Mouse (Mus musculus) limb, embryonic 15.5 days (tissue): ENCODE measurements around the gene Gm20388. TPM values are rescaled to one million over a fixed set of nuclear protein-coding genes. Genes with fewer than 3 reads are reported as not detected.

Source experiments
- ATAC-seq: fragments of 200-750 bp; cut with Nextera tagmentation; 2 replicates; pipeline ENCODE4 v1.8.0; 2017; ENCODE audit warnings: low read depth, moderate TSS enrichment; ENCODE audit not compliant: insufficient number of reproducible peaks, low FRiP score, low TSS enrichment
- H3K27ac ChIP-seq: fragments of 300-500 bp; sonication (generic); 2 replicates; pipeline ENCODE4 v1.5.1; 2015; ENCODE audit warnings: moderate library complexity, mild to moderate bottlenecking, inconsistent platforms
- H3K27me3 ChIP-seq: fragments of 300-500 bp; sonication (generic); 2 replicates; pipeline ENCODE4 v1.6.1; 2015; ENCODE audit warnings: inconsistent platforms
- H3K36me3 ChIP-seq: fragments of 300-500 bp; sonication (generic); 2 replicates; pipeline ENCODE4 v1.6.1; 2015; ENCODE audit warnings: inconsistent platforms
- H3K4me1 ChIP-seq: fragments of 300-500 bp; sonication (generic); 2 replicates; pipeline ENCODE4 v1.6.1; 2015; ENCODE audit warnings: inconsistent platforms
- H3K4me2 ChIP-seq: fragments of 300-500 bp; sonication (generic); 2 replicates; pipeline ENCODE4 v1.6.1; 2015; ENCODE audit warnings: mild to moderate bottlenecking, inconsistent platforms
- H3K4me3 ChIP-seq: fragments of 300-500 bp; sonication (generic); 2 replicates; pipeline ENCODE4 v1.5.1; 2015; ENCODE audit warnings: mild to moderate bottlenecking, inconsistent platforms
- H3K9ac ChIP-seq: fragments of 300-500 bp; sonication (generic); 2 replicates; pipeline ENCODE4 v1.6.1; 2015; ENCODE audit warnings: inconsistent platforms
- H3K9me3 ChIP-seq: fragments of 300-500 bp; sonication (generic); 2 replicates; pipeline ENCODE4 v1.6.1; 2016; ENCODE audit warnings: inconsistent platforms
- WGBS: fragments of 180-500 bp; shearing (Covaris S2); methylation state at CpG from one replicate; pipeline ENCODE4 v1.1.7; 2015; 5-methylcytosine and 5-hydroxymethylcytosine counted together
- polyA plus RNA-seq: library from polyadenylated mRNA; unstranded; fragments of >200 nt; fragmentation: Nextera tagmentation; extraction: Ambion mirVana; gene quantifications from 2 replicates; pipeline ENCODE4 v1.2.1, GENCODE M21; 2015

Gm20388 gene
- polyA plus RNA-seq, 1 experiment from 2014 or later: 4.9 TPM

GRCm38 (mm10) chr8:121079201-121079600 lies 1168.6 kb downstream of the Gm20388 start:
- ATAC-seq: no peak
- no peaks in the 10 kb centered on the region for H3K9me3 ChIP-seq
- no peak overlapping the region for H3K4me2 ChIP-seq
- peaks cover 99% of the 10 kb centered on the region for H3K27me3 ChIP-seq
- no peak overlapping the region for H3K9ac ChIP-seq
- no peak overlapping the region for H3K4me3 ChIP-seq
- peaks cover 26% of the 10 kb centered on the region for H3K4me1 ChIP-seq
- WGBS: 3% methylated on average over 7 of the region's 7 CpGs
- H3K27ac ChIP-seq: no peak overlapping the region
- no peaks in the 10 kb centered on the region for H3K36me3 ChIP-seq

- H3K27me3 ChIP-seq: peaks cover 99% of the 10 kb centered on the region
- H3K9ac ChIP-seq: no peak overlapping the region
- no peaks in the 10 kb centered on the region for H3K36me3 ChIP-seq
- H3K4me3 ChIP-seq: no peak overlapping the region
- ATAC-seq: no peak
- H3K4me1 ChIP-seq: peaks cover 33% of the 10 kb centered on the region
- no peak overlapping the region for H3K4me2 ChIP-seq
- no peak overlapping the region for H3K27ac ChIP-seq
- WGBS: 5% methylated on average over 12 of the region's 12 CpGs
- no peaks in the 10 kb centered on the region for H3K9me3 ChIP-seq
These were observed 1169.3 kb downstream of the Gm20388 start for GRCm38 (mm10) chr8:121079944-121080343.

DNA sequence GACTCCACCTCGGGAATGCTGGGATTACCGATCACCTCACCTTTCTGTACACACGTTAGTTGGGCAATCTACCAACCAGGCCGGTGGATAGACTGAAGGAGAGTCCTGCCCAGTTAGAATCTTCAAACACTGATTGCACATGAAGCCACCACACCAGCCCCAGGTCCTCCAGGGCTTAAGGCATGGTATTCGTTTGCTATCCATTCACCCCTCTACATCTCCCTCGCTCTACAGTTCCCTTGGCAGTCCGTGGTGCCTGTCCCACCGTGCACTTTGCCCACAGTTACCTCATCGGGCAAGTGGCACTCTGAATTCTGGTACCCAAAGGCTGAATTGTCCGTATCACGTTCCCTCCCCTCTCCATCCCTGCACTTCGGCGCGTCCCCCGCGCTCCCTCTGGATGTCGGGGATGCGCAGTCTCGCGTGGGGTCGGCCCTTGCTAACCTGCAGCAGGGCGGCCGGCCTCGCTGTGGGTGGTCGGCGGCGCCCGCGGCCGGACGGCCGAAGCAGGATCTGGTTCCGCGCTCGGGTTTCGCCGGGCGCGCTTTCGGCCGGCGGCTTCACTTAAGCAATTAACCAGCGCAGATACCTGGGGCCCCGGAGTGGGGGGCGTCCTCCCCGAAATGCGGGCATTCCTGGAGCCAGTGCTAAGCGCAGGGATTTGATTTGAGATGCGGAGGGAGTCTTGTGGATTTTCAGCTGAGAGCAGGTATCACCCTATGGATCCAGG lies 1169.9 kb downstream of the Gm20388 start:
- H3K9me3 ChIP-seq: no peaks in the 10 kb centered on the region
- under 1% methylated on average over 49 of the region's 49 CpGs for WGBS
- no peak overlapping the region for H3K27ac ChIP-seq
- H3K9ac ChIP-seq: no peak overlapping the region
- H3K4me1 ChIP-seq: peaks cover 36% of the 10 kb centered on the region
- no peak overlapping the region for H3K4me2 ChIP-seq
- no peaks in the 10 kb centered on the region for H3K36me3 ChIP-seq
- no peak overlapping the region; the same call in 1 of the 2 replicates for H3K4me3 ChIP-seq
- ATAC-seq: no peak
- peaks cover 99% of the 10 kb centered on the region for H3K27me3 ChIP-seq

- H3K4me2 ChIP-seq: no peak overlapping the region
- peaks cover 99% of the 10 kb centered on the region for H3K27me3 ChIP-seq
- no peak overlapping the region for H3K4me3 ChIP-seq
- ATAC-seq: no peak
- H3K27ac ChIP-seq: no peak overlapping the region
- H3K9me3 ChIP-seq: no peaks in the 10 kb centered on the region
- H3K36me3 ChIP-seq: no peaks in the 10 kb centered on the region
- no peak overlapping the region for H3K9ac ChIP-seq
- peaks cover 36% of the 10 kb centered on the region for H3K4me1 ChIP-seq
- WGBS: 5% methylated on average over 7 of the region's 7 CpGs
These were observed 1170.8 kb downstream of the Gm20388 start for GRCm38 (mm10) chr8:121081398-121081797.

DNA sequence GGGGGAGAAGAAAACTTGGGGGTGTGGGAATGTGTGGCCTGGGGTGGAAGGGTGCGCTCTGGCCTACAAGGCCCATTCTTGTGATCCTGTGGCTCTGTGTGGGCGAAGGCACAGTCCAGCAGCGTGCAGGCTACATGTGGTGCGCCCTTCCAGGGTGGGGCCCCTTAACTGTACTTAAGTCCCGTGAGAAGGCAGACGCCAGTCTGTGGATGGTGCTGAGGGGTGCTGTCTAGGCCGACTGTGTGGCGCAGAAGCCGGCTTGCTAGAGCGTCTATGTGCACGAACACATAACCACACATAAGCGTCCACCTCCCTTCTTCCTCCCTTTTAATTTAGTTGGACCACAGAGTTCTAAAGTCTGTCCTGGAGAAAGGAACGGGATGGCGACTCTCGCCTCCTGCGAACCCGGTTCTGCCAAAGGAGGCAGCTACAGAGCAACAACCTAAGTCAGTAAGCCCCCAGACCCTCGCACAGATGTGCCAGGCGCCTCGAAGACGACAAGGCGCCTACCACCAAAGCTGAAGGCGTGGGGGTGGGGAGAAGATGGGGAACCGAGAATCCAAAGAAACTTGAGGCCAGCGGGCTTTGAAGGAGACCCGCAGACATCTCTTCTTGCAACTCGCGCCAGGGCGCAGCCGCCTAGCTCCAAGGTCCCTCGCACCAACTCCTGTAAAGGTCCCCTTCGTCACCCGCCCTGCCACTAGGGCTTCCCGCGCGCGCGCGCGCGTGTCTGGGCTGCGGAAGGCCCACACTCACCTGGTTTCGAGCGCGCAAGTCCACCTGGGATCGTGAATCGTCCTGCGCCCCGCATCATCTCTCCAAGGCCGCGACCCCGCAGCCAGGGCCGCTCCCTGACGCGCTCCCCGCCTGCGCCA lies 1171.8 kb downstream of the Gm20388 start:
- Histone ChIP-seq H3K4me2 (peak overlapping the region; percentile 99), H3K27ac (no peak overlapping the region), H3K4me1 (peaks cover 36% of the 10 kb centered on the region), H3K9me3 (no peaks in the 10 kb centered on the region), H3K4me3 (peak overlapping the region; percentile 57), H3K27me3 (peaks cover 99% of the 10 kb centered on the region), H3K9ac (no peak overlapping the region), H3K36me3 (no peaks in the 10 kb centered on the region)
- ATAC-seq: no peak
- 3% methylated on average over 57 of the region's 57 CpGs for WGBS

- H3K4me3 ChIP-seq: peak overlapping the region; percentile 57
- no peaks in the 10 kb centered on the region for H3K9me3 ChIP-seq
- H3K4me2 ChIP-seq: peak overlapping the region; percentile 99
- 0 out of 2 replicates have a peak overlapping the region, but pooled peaks have one; percentile 7 for H3K9ac ChIP-seq
- peaks cover 36% of the 10 kb centered on the region for H3K4me1 ChIP-seq
- no peaks in the 10 kb centered on the region for H3K36me3 ChIP-seq
- under 1% methylated on average over 89 of the region's 89 CpGs for WGBS
- no peak overlapping the region for H3K27ac ChIP-seq
- no peak for ATAC-seq
- peaks cover 99% of the 10 kb centered on the region for H3K27me3 ChIP-seq
These were observed 1172.7 kb downstream of the Gm20388 start for GRCm38 (mm10) chr8:121083093-121083935.

- Histone ChIP-seq H3K27ac (no peak overlapping the region), H3K27me3 (peaks cover 99% of the 10 kb centered on the region), H3K4me2 (peak overlapping the region; percentile 99), H3K9ac (0 out of 2 replicates have a peak overlapping the region, but pooled peaks have one; percentile 7), H3K36me3 (no peaks in the 10 kb centered on the region), H3K4me3 (peak overlapping the region; percentile 57), H3K9me3 (no peaks in the 10 kb centered on the region), H3K4me1 (peaks cover 36% of the 10 kb centered on the region)
- no peak for ATAC-seq
- 0% methylated on average over 19 of the region's 27 CpGs for WGBS
These were observed 1173.2 kb downstream of the Gm20388 start for GRCm38 (mm10) chr8:121083936-121084209.

DNA sequence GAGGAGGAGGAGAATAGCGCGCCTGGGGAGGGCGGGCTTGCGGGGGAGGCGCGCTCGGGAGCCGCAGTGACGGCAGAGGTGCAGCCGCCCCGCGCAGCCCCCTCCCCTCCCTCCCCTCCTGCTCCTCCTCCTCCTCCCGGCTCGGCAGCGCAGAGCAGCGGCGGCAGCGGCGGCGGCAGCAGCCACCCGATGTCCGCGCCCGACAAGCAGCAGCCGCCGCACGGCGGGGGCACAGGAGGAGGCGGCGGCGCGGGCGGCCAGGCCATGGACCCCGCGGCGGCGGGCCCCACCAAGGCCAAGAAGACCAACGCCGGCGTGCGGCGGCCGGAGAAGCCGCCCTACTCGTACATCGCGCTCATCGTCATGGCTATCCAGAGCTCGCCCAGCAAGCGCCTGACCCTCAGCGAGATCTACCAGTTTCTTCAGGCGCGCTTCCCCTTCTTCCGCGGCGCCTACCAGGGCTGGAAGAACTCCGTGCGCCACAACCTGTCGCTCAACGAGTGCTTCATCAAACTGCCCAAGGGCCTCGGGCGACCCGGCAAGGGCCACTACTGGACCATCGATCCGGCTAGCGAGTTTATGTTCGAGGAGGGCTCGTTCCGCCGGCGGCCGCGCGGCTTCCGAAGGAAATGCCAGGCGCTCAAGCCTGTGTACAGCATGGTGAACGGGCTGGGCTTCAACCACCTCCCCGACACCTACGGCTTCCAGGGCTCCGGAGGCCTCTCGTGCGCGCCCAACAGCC lies 1173.7 kb downstream of the Gm20388 start, which contains the start of gene Foxf1:
Gene Foxf1, plus strand, starts transcription at position 177 of the 742 bp plus-strand sequence.
- no peak within 1 kb of the TSS for H3K27ac ChIP-seq
- no peaks in the 10 kb centered on the region for H3K9me3 ChIP-seq
- H3K36me3 ChIP-seq: no peaks in the 10 kb centered on the region
- H3K9ac ChIP-seq: 0 out of 2 replicates have a peak within 1 kb of the TSS, but pooled peaks have one; percentile 7
- H3K27me3 ChIP-seq: peaks cover 99% of the 10 kb centered on the region
- no peak for ATAC-seq
- H3K4me2 ChIP-seq: peak within 1 kb of the TSS; percentile 99
- H3K4me1 ChIP-seq: peaks cover 40% of the 10 kb centered on the region
- WGBS: under 1% methylated on average over 55 of the region's 83 CpGs
- peak within 1 kb of the TSS; percentile 57 for H3K4me3 ChIP-seq

GRCm38 (mm10) chr8:121085011-121085410 lies 1174.4 kb downstream of the Gm20388 start:
- peak overlapping the region; percentile 57 for H3K4me3 ChIP-seq
- ATAC-seq: no peak
- peaks cover 40% of the 10 kb centered on the region for H3K4me1 ChIP-seq

GRCm38 (mm10) chr8:121085561-121085960 lies 1174.9 kb downstream of the Gm20388 start:
- Histone ChIP-seq H3K4me3 (no peak overlapping the region), H3K4me1 (peaks cover 36% of the 10 kb centered on the region), H3K9ac (no peak overlapping the region), H3K27me3 (peaks cover 99% of the 10 kb centered on the region), H3K9me3 (no peaks in the 10 kb centered on the region), H3K4me2 (no peak overlapping the region), H3K36me3 (no peaks in the 10 kb centered on the region), H3K27ac (no peak overlapping the region)
- WGBS: 74% methylated on average over 3 of the region's 3 CpGs
- ATAC-seq: no peak

More at GRCm38 (mm10) chr8:121085011-121085410, 1174.4 kb downstream of the Gm20388 start:
- Histone ChIP-seq H3K36me3 (no peaks in the 10 kb centered on the region), H3K27me3 (peaks cover 99% of the 10 kb centered on the region), H3K27ac (no peak overlapping the region), H3K4me2 (peak overlapping the region; percentile 99), H3K9ac (no peak overlapping the region), H3K9me3 (no peaks in the 10 kb centered on the region)
- WGBS: 8% methylated on average over 30 of the region's 30 CpGs
